Mouse (Mus musculus): Measurements from ENCODE around the gene Socs1. TPM values are rescaled to one million over a fixed set of nuclear protein-coding genes. Genes with fewer than 3 reads are reported as not detected.

The Socs1 gene
- total RNA-seq, 1 experiment = 2.4 TPM

DNA sequence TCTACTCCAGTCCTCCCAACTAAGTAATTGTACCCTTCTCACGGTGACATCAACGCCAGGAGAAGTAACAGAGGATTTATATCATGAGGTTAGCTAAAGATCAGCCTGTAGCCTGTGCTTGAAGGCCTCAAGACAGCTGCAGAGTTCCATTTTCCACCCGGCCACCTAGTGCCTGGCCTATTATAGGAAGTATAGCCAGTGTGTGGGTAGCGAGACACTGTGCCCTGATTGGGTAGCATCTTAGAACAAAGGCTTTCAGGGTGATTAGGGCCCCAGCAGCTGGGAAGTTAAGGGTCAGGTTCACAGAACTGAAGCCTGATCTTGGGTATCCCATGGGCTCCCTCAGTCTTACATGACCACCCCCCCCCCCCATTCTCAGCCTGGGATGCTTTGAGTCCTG lies 3.5 kb upstream of the Socs1 start:
- Histone ChIP-seq H3K9ac (ENCODE audit: insufficient read depth, low read depth, low read length, poor library complexity, severe bottlenecking) (no peak overlapping the region), H3K4me1 (ENCODE audit: control insufficient read depth in 2 of 2, insufficient read depth in 2 of 2, low read length in 2 of 2, poor library complexity in 1 of 2) (peaks cover 7 to 14% of the 10 kb centered on the region in 2 experiments; a peak in 2 of 4 replicates), H3K36me3 (ENCODE audit: control insufficient read depth, insufficient read depth, low read length, poor library complexity, severe bottlenecking) (no peaks in the 10 kb centered on the region), H3K9me3 (ENCODE audit: control insufficient read depth, insufficient read depth, low read depth, low read length) (no peaks in the 10 kb centered on the region), H3K27ac (ENCODE audit: insufficient read depth, low read depth, low read length, poor library complexity, severe bottlenecking) (no peak overlapping the region), H3K4me3 (ENCODE audit: insufficient read depth in 1 of 2, low read depth in 1 of 2, low read length in 2 of 2, poor library complexity in 1 of 2, severe bottlenecking in 1 of 2) (no peak overlapping the region; a peak in 1 of 4 replicates)
- DNase-seq (ENCODE audit: low read depth, low spot score) = no peak
- TF ChIP-seq ZC3H11A (IDR thresholded peaks at IDR 0.05; ENCODE audit: borderline replicate concordance, low read depth, low read length) (no peak), MAFK (IDR thresholded peaks at IDR 0.05; ENCODE audit: insufficient read depth, low read depth, low read length) (no peak), HCFC1 (IDR thresholded peaks at IDR 0.05; ENCODE audit: borderline replicate concordance, insufficient read depth, low read length) (no peak), CHD2 (IDR thresholded peaks at IDR 0.05; ENCODE audit: low read depth, low read length) (no peak), ZNF384 (IDR thresholded peaks at IDR 0.05; ENCODE audit: low read depth, low read length) (no peak)
- in situ Hi-C loops (cut with MboI; ENCODE audit: low sequenced_read_pairs in 2 of 2, unreplicated experiment in 2 of 2) = loop anchor here in 1 of 2 experiments (10.0 kb wide), 1 partner anchor 374 kb away; the partner anchor contains the start of gene Nubp1

DNA sequence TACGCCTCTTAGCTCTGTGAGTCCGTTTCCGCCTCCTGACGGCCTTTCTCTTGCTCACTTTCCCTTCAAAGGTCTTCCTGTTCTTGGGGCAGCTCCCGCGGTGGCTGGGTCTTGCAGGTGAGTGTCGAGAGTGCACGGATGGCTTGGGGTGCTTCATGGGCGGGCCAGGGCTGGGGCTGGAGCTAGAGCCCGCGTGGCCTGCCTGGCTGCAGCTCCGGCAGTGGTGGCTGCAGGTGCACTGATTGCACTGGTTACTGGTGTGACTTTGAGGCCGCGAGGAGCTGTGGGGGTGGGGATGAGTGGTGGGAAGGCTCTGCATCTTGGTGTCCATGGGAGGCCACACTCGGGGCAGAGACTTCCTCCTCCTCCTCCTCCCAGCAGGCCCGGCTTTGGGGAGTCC lies 2.9 kb upstream of the Socs1 start, which contains the start of gene Tnp2:
TSS of gene Tnp2 (minus strand) at position 390 of the 400 bp plus-strand sequence.
- in situ Hi-C loops (cut with MboI; ENCODE audit: low sequenced_read_pairs in 2 of 2, unreplicated experiment in 2 of 2) = loop anchor here in 1 of 2 experiments (10.0 kb wide), 1 partner anchor 373 kb away; the partner anchor contains the start of gene Nubp1
- Histone ChIP-seq H3K9me3 (ENCODE audit: control insufficient read depth, insufficient read depth, low read depth, low read length) (no peaks in the 10 kb centered on the region), H3K27ac (ENCODE audit: insufficient read depth, low read depth, low read length, poor library complexity, severe bottlenecking) (no peak within 1 kb of the TSS), H3K4me3 (ENCODE audit: insufficient read depth in 1 of 2, low read depth in 1 of 2, low read length in 2 of 2, poor library complexity in 1 of 2, severe bottlenecking in 1 of 2) (peak within 1 kb of the TSS; percentile 19 to 50; a peak in 2 of 4 replicates), H3K36me3 (ENCODE audit: control insufficient read depth, insufficient read depth, low read length, poor library complexity, severe bottlenecking) (no peaks in the 10 kb centered on the region), H3K9ac (ENCODE audit: insufficient read depth, low read depth, low read length, poor library complexity, severe bottlenecking) (peak within 1 kb of the TSS; percentile 14), H3K4me1 (ENCODE audit: control insufficient read depth in 2 of 2, insufficient read depth in 2 of 2, low read length in 2 of 2, poor library complexity in 1 of 2) (peaks cover 7 to 14% of the 10 kb centered on the region in 2 experiments; a peak in 2 of 4 replicates)
- DNase-seq (ENCODE audit: low read depth, low spot score) = no peak
- no peak for TF ChIP-seq CHD2 (IDR thresholded peaks at IDR 0.05; ENCODE audit: low read depth, low read length)
- TF ChIP-seq MAFK (IDR thresholded peaks at IDR 0.05; ENCODE audit: insufficient read depth, low read depth, low read length) = no peak
- TF ChIP-seq ZC3H11A (IDR thresholded peaks at IDR 0.05; ENCODE audit: borderline replicate concordance, low read depth, low read length) = no peak
- no peak for TF ChIP-seq HCFC1 (IDR thresholded peaks at IDR 0.05; ENCODE audit: borderline replicate concordance, insufficient read depth, low read length)
- TF ChIP-seq ZNF384 (IDR thresholded peaks at IDR 0.05; ENCODE audit: low read depth, low read length) = no peak

DNA sequence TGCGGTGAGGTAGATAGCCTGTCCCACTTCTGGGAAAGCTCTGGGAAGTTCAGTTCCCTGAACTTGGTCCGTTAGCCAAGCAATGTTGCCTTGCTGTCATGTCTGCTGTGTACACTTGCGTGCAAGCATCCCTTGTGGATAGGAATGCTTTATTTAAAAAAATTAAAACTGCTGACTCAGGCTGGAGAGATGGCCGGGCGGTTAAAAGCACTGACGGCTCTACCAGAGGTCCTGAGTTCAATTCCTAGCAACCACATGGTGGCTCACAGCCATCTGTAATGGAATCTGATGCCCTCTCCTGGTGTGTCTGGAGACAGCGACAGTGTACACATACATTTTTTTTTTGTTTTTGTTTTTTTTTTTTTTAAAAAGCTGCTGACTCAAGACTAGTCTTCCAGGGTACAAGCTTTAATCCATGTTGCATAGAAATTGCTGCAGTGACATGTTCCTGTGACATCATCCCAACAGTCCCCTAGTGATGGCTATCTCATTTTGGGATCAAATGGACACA lies 2.3 kb upstream of the Socs1 start:
- in situ Hi-C loops (cut with MboI; ENCODE audit: low sequenced_read_pairs in 2 of 2, unreplicated experiment in 2 of 2) = loop anchor here in 1 of 2 experiments (10.0 kb wide), 1 partner anchor 373 kb away; the partner anchor contains the start of gene Nubp1

DNA sequence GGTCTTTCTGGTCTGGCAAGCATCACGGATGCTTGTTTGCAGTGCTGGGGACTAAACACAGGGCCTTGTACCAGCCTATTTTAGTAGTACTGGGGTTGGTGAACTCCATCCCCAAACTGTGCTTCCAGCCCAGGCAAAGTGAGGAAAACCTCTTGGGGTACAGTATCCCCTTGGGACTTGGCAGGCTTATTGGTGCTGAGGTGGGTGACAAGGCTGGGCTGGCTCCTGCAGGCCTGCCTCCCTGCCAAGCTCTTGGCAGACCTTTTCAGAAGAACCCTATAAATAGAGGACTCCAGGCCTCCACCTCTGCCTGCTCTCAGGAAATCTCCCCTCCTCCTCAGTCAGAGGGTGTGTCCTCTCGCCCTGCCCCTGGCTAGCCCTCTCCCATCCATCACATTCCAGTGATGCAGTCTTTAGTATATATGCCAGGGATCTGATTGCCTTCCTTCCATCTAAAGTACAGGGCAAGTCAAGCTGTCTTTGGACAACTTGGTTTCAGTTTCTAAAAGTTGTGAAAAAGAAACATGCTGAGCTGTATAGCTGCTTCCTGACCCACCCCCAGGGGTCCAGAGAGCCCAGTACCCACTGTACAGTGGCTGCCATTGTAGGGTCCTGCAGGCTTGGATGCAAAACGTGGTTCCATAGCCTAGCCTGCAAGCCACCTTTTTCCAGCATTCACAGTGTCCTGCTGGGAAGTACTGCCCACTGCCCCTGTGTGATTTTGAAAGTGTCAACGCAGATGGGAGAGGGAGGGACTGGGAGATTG lies 1.6 kb upstream of the Socs1 start:
- in situ Hi-C loops (cut with MboI; ENCODE audit: low sequenced_read_pairs in 2 of 2, unreplicated experiment in 2 of 2) = loop anchor here in 1 of 2 experiments (10.0 kb wide), 1 partner anchor 372 kb away; the partner anchor contains the start of gene Nubp1
- Histone ChIP-seq H3K9me3 (ENCODE audit: control insufficient read depth, insufficient read depth, low read depth, low read length) (no peaks in the 10 kb centered on the region), H3K4me3 (ENCODE audit: insufficient read depth in 1 of 2, low read depth in 1 of 2, low read length in 2 of 2, poor library complexity in 1 of 2, severe bottlenecking in 1 of 2) (0 out of 4 replicates have a peak overlapping the region, but pooled peaks of 1 of the 2 experiments have one; percentile 19), H3K4me1 (ENCODE audit: control insufficient read depth in 2 of 2, insufficient read depth in 2 of 2, low read length in 2 of 2, poor library complexity in 1 of 2) (peaks cover 7 to 18% of the 10 kb centered on the region in 2 experiments; a peak in 2 of 4 replicates), H3K36me3 (ENCODE audit: control insufficient read depth, insufficient read depth, low read length, poor library complexity, severe bottlenecking) (no peaks in the 10 kb centered on the region), H3K9ac (ENCODE audit: insufficient read depth, low read depth, low read length, poor library complexity, severe bottlenecking) (no peak overlapping the region), H3K27ac (ENCODE audit: insufficient read depth, low read depth, low read length, poor library complexity, severe bottlenecking) (no peak overlapping the region)
- TF ChIP-seq CHD2 (IDR thresholded peaks at IDR 0.05; ENCODE audit: low read depth, low read length) (no peak), HCFC1 (IDR thresholded peaks at IDR 0.05; ENCODE audit: borderline replicate concordance, insufficient read depth, low read length) (no peak), ZC3H11A (IDR thresholded peaks at IDR 0.05; ENCODE audit: borderline replicate concordance, low read depth, low read length) (no peak), MAFK (IDR thresholded peaks at IDR 0.05; ENCODE audit: insufficient read depth, low read depth, low read length) (no peak), ZNF384 (IDR thresholded peaks at IDR 0.05; ENCODE audit: low read depth, low read length) (no peak)
- no peak for DNase-seq (ENCODE audit: low read depth, low spot score)

More for the DNA sequence above, 2.3 kb upstream of the Socs1 start:
- Histone ChIP-seq H3K9me3 (ENCODE audit: control insufficient read depth, insufficient read depth, low read depth, low read length) (no peaks in the 10 kb centered on the region), H3K4me3 (ENCODE audit: insufficient read depth in 1 of 2, low read depth in 1 of 2, low read length in 2 of 2, poor library complexity in 1 of 2, severe bottlenecking in 1 of 2) (no peak overlapping the region), H3K27ac (ENCODE audit: insufficient read depth, low read depth, low read length, poor library complexity, severe bottlenecking) (no peak overlapping the region), H3K36me3 (ENCODE audit: control insufficient read depth, insufficient read depth, low read length, poor library complexity, severe bottlenecking) (no peaks in the 10 kb centered on the region), H3K4me1 (ENCODE audit: control insufficient read depth in 2 of 2, insufficient read depth in 2 of 2, low read length in 2 of 2, poor library complexity in 1 of 2) (peaks cover 7 to 15% of the 10 kb centered on the region in 2 experiments; a peak in 2 of 4 replicates), H3K9ac (ENCODE audit: insufficient read depth, low read depth, low read length, poor library complexity, severe bottlenecking) (no peak overlapping the region)
- TF ChIP-seq ZNF384 (IDR thresholded peaks at IDR 0.05; ENCODE audit: low read depth, low read length) (0 out of 2 replicates have a peak, but pooled peaks have one; percentile 53), MAFK (IDR thresholded peaks at IDR 0.05; ENCODE audit: insufficient read depth, low read depth, low read length) (peak; percentile 82), CHD2 (IDR thresholded peaks at IDR 0.05; ENCODE audit: low read depth, low read length) (no peak), HCFC1 (IDR thresholded peaks at IDR 0.05; ENCODE audit: borderline replicate concordance, insufficient read depth, low read length) (no peak), ZC3H11A (IDR thresholded peaks at IDR 0.05; ENCODE audit: borderline replicate concordance, low read depth, low read length) (no peak)
- DNase-seq (ENCODE audit: low read depth, low spot score) = no peak

Data from ES-E14 (cell line).